ENCODE assay signal across 9 mouse cellular contexts in genomic region chr15:100457340-100457739, GRCm38 (mm10). TPM values are rescaled to one million over a fixed set of nuclear protein-coding genes. Genes with fewer than 3 reads are reported as not detected.
A peak's percentile ranks its signal among the peaks of the same experiment; 100 is the strongest.
DNase-seq lines count a peak whose midpoint lies in the region; ATAC-seq lines count a peak whose summit lies in the region.
"Had no signal": no experiment of that assay in that cellular context is flagged by ENCODE, and none has a peak within 500 bp of the region (broad histone marks: within the 10 kb centered on the region; RNA-seq: fewer than 3 reads in every experiment).

No protein-coding gene starts in this region.

- no peak overlapping the region for H3K4me3 ChIP-seq in heart, embryonic 15.5 days

- no peak overlapping the region for H3K9ac ChIP-seq in heart, embryonic 15.5 days

- ATAC-seq in erythroblast, adult 5-6 weeks (replicated peaks; ENCODE audit: low FRiP score, poor library complexity, severe bottlenecking) = peak; percentile 80
- 0 out of 2 replicates have a peak, but pooled peaks have one; percentile 43 for ATAC-seq in heart, embryonic 15.5 days (replicated peaks; ENCODE audit: insufficient number of reproducible peaks, insufficient read depth, low FRiP score, low read depth)

- peaks cover 6% of the 10 kb centered on the region; the same call in 1 of the 2 replicates for H3K4me1 ChIP-seq in heart, embryonic 15.5 days (replicated peaks)

- H3K27ac ChIP-seq in heart, embryonic 15.5 days = no peak overlapping the region

- H3K36me3 ChIP-seq in heart, embryonic 15.5 days = no peaks in the 10 kb centered on the region

- 3% methylated on average over 17 of the region's 17 CpGs for WGBS in heart, embryonic 15.5 days

- DNase-seq in ES-CJ7 (ENCODE audit: low read depth, low spot score) = peak; percentile 95
- peak; percentile 91 for DNase-seq in brain, adult 2 months (ENCODE audit: low read depth, low spot score)
- DNase-seq in kidney, postnatal 25 days = peak; percentile 76 to 82
- peak; percentile 65 for DNase-seq in lung, postnatal 25 days (ENCODE audit: low spot score)
- DNase-seq in retina, postnatal 7 days (ENCODE audit: low read depth, low spot score) = peak; percentile 74
- DNase-seq in urinary bladder, postnatal 25 days (ENCODE audit: low spot score) = peak; percentile 76

- no peaks in the 10 kb centered on the region for H3K9me3 ChIP-seq in heart, embryonic 15.5 days (replicated peaks)

- peaks cover 3% of the 10 kb centered on the region; the same call in 1 of the 2 replicates for H3K27me3 ChIP-seq in heart, embryonic 15.5 days

- peak overlapping the region; percentile 32; the same call in 1 of the 2 replicates for H3K4me2 ChIP-seq in heart, embryonic 15.5 days

RNA-seq across cellular contexts. Expression of gene Letmd1, which starts 11.5 kb away (rescaled TPM):
- total RNA-seq in erythroblast, adult 5-6 weeks (2015; ENCODE audit: low replicate concordance) = 4.4 and 4.8 TPM in 2 replicates
- 2.5 and 3.7 TPM in 2 replicates for total RNA-seq in erythroblast, adult 5-6 weeks (2017; ENCODE audit: low replicate concordance)
- 11.6 and 16.4 TPM in 2 replicates for polyA plus RNA-seq in heart, embryonic 15.5 days (2015; fragmentation: Nextera tagmentation; extraction: Ambion mirVana)

RNA-seq across cellular contexts. Expression of gene Slc11a2, which starts 32.5 kb away (rescaled TPM):
- 14.6 and 18.3 TPM in 2 replicates for total RNA-seq in erythroblast, adult 5-6 weeks (2015; ENCODE audit: low replicate concordance)
- total RNA-seq in erythroblast, adult 5-6 weeks (2017; ENCODE audit: low replicate concordance) = 20.1 and 23.8 TPM in 2 replicates
- polyA plus RNA-seq in heart, embryonic 15.5 days (2015; fragmentation: Nextera tagmentation; extraction: Ambion mirVana) = 11.6 and 14.9 TPM in 2 replicates

RNA-seq across cellular contexts. Expression of gene Gm5475, which starts 35.4 kb away (rescaled TPM):
- not detected in 2 replicates for total RNA-seq in erythroblast, adult 5-6 weeks (2015; ENCODE audit: low replicate concordance)
- total RNA-seq in erythroblast, adult 5-6 weeks (2017; ENCODE audit: low replicate concordance) = not detected in 2 replicates
- polyA plus RNA-seq in heart, embryonic 15.5 days (2015; fragmentation: Nextera tagmentation; extraction: Ambion mirVana) = 0.09 TPM in 1 of 2 replicates, not detected in the other
- total RNA-seq: layer of hippocampus, postnatal 25 days had no signal

RNA-seq across cellular contexts. Expression of gene Csrnp2, which starts 37.9 kb away (rescaled TPM):
- total RNA-seq in erythroblast, adult 5-6 weeks (2015; ENCODE audit: low replicate concordance) = 0.21 TPM in 1 of 2 replicates, not detected in the other
- 0.51 and 0.98 TPM in 2 replicates for total RNA-seq in erythroblast, adult 5-6 weeks (2017; ENCODE audit: low replicate concordance)
- 6.8 and 8.2 TPM in 2 replicates for polyA plus RNA-seq in heart, embryonic 15.5 days (2015; fragmentation: Nextera tagmentation; extraction: Ambion mirVana)
